Mouse (Mus musculus): Measurements from ENCODE around the gene Tkt.

The Tkt gene

GRCm38 (mm10) chr14:30593279-30594091 is 45.3 kb downstream of the Tkt start:
- TF ChIP-seq GATA4 (IDR thresholded peaks at IDR 0.05; ENCODE audit: insufficient replicate concordance, low read length): no peak

- TF ChIP-seq GATA4 (IDR thresholded peaks at IDR 0.05; ENCODE audit: insufficient replicate concordance, low read length): no peak
These were observed 46.0 kb downstream of the Tkt start for GRCm38 (mm10) chr14:30594092-30594695.

GRCm38 (mm10) chr14:30595576-30596313 is 47.6 kb downstream of the Tkt start:
- TF ChIP-seq GATA4 (IDR thresholded peaks at IDR 0.05; ENCODE audit: insufficient replicate concordance, low read length): no peak

- TF ChIP-seq GATA4 (IDR thresholded peaks at IDR 0.05; ENCODE audit: insufficient replicate concordance, low read length): no peak
These were observed 48.2 kb downstream of the Tkt start for GRCm38 (mm10) chr14:30596407-30596806.

- no peak for TF ChIP-seq GATA4 (IDR thresholded peaks at IDR 0.05; ENCODE audit: insufficient replicate concordance, low read length)
These were observed 49.0 kb downstream of the Tkt start for GRCm38 (mm10) chr14:30597142-30597541.

- no peak for TF ChIP-seq GATA4 (IDR thresholded peaks at IDR 0.05; ENCODE audit: insufficient replicate concordance, low read length)
These were observed 58.7 kb downstream of the Tkt start for GRCm38 (mm10) chr14:30606817-30607216.

GRCm38 (mm10) chr14:30607696-30608095 is 59.5 kb downstream of the Tkt start:
- TF ChIP-seq GATA4 (IDR thresholded peaks at IDR 0.05; ENCODE audit: insufficient replicate concordance, low read length): no peak

GRCm38 (mm10) chr14:30608176-30608575 is 60.0 kb downstream of the Tkt start:
- TF ChIP-seq GATA4 (IDR thresholded peaks at IDR 0.05; ENCODE audit: insufficient replicate concordance, low read length): no peak

- TF ChIP-seq GATA4 (IDR thresholded peaks at IDR 0.05; ENCODE audit: insufficient replicate concordance, low read length): no peak
These were observed 61.3 kb downstream of the Tkt start for GRCm38 (mm10) chr14:30609499-30609898.

- no peak for TF ChIP-seq GATA4 (IDR thresholded peaks at IDR 0.05; ENCODE audit: insufficient replicate concordance, low read length)
These were observed 62.1 kb downstream of the Tkt start for GRCm38 (mm10) chr14:30610304-30610703.

GRCm38 (mm10) chr14:30610940-30611339 is 62.8 kb downstream of the Tkt start:
- no peak for TF ChIP-seq GATA4 (IDR thresholded peaks at IDR 0.05; ENCODE audit: insufficient replicate concordance, low read length)

GRCm38 (mm10) chr14:30612523-30612922 is 64.4 kb downstream of the Tkt start:
- TF ChIP-seq GATA4 (IDR thresholded peaks at IDR 0.05; ENCODE audit: insufficient replicate concordance, low read length): no peak

- TF ChIP-seq GATA4 (IDR thresholded peaks at IDR 0.05; ENCODE audit: insufficient replicate concordance, low read length): no peak
These were observed 65.0 kb downstream of the Tkt start for GRCm38 (mm10) chr14:30612962-30613715.

GRCm38 (mm10) chr14:30616751-30617150 is 68.6 kb downstream of the Tkt start:
- no peak for TF ChIP-seq GATA4 (IDR thresholded peaks at IDR 0.05; ENCODE audit: insufficient replicate concordance, low read length)

GRCm38 (mm10) chr14:30618746-30619275 is 70.7 kb downstream of the Tkt start:
- TF ChIP-seq GATA4 (IDR thresholded peaks at IDR 0.05; ENCODE audit: insufficient replicate concordance, low read length): no peak
